Mouse (Mus musculus): ENCODE data around the gene Vmn1r220. TPM values are rescaled to one million over a fixed set of nuclear protein-coding genes. Genes with fewer than 3 reads are reported as not detected.
"Not testable (repeated sequence)": the region's sequence is repeated elsewhere in the genome, so short reads cannot be mapped to it uniquely, and the experiment has no call there.

Gene Vmn1r220
- not detected for total RNA-seq (2021)
- long read RNA-seq, experiment 1, result 0 reads
- long read RNA-seq, experiment 2, result 0 reads

DNA sequence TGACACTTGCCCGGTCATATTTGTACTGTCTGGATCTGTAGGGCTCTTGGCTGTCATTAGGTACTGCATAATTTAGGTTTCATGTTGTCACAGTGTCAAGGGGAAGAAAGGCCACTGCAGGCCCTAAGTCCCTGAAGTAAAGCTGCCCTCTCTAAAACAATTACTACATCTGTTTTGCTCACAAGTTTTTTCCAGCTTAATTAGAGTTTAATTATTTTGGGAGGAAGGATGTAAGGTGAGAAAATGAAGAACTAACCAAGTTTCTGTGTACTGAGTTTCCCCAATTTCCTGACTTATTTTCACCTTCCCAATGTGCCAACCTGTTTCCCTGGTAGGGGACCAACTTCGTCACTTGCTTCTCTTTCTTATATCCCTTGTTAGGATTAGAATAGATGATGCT, at the start of gene Vmn1r220:
Gene Vmn1r220, minus strand, starts transcription at position 101 of the 400 bp plus-strand sequence.
- DNase-seq, result no peak
- intact Hi-C loops (cut with DNase I), result no loop called here

DNA sequence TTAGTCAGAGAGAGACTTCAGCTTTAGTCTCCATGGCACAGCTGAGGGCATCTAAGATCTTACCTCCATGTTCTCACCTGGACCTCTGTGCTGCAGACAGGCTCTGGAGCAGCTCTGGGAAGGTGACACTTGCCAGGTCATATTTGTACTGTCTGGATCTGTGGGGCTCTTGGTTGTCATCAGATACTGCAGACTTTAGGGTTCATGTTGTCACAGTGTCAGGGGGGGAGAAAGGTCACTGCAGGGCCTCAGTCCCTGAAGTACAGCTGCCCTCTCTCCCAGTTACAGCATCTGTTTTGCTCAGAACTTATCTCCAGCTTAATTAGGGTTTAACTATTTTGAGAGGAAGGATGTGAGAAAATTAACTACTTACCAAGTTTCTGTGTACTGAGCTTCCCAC, 48.1 kb upstream of the Vmn1r220 start, which contains the start of gene Vmn1r222:
Gene Vmn1r222, minus strand, starts transcription at position 101 of the 400 bp plus-strand sequence.
- not testable (repeated sequence) for DNase-seq

DNA sequence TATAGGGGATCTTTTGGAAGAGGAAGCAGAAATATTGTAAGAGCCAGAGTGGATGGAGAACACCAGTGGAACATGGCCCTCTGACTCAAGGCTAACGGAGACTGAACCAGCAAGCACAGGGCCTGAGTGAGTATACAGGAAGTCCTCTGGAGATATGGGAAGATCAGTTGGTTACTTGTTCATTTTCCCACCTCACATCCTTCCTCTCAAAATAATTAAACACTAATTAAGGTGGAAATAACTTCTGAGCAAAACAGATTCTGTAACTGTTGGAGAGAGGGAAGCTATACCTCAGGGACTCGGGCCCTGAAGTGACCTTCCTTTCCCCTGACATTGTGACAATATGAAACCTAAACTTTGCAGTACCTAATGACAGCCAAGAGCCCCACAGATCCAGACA, 26.1 kb upstream of the Vmn1r220 start, which contains the start of gene Vmn1r221:
Gene Vmn1r221, plus strand, starts transcription at position 301 of the 400 bp plus-strand sequence.
- intact Hi-C loops (cut with DNase I), result not testable (repeated sequence)

More for the DNA sequence above, 48.1 kb upstream of the Vmn1r220 start, which contains the start of gene Vmn1r222:
- intact Hi-C loops (cut with DNase I), result not testable (repeated sequence)

DNA sequence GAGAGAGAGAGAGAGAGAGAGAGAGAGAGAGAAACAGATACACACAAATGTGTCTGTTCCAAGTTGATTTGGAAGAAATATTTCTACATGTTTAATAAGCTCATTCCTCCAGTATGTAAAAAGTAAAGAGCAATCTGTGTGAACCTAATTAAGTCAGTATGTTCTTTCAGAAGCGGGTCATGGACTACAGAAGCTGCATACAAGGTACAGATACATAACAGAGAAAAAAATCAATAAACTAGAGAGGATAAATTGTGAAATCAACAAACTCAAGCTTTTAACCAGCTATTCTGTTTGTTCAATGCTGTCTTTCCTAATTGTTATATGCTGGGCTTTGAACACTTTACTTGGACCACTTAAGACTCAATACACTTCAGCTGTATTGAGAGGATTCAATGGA, 16.1 kb upstream of the Vmn1r220 start:
- intact Hi-C loops (cut with DNase I); DNase-seq: not testable (repeated sequence)

More for the DNA sequence above, 26.1 kb upstream of the Vmn1r220 start, which contains the start of gene Vmn1r221:
- not testable (repeated sequence) for DNase-seq

DNA sequence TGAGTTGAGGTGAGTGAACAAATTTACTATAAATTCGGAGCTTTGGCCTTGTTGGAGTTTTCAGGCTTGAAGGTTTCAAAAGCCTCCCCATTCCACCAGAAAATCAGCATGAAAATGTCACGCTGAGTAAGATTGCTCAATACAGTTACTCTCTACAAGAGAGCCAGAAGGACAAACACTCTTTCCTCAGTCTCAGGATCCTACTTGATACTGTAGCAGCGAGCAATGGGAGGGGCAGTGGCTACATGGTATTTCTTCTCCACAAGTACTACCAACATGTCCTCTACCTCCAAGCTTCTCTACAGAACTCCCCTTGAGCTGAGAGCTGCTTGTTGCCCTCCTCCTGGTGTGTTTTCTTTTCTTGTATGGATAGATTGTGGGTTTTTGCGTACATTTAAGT, 21.3 kb downstream of the Vmn1r220 start:
- intact Hi-C loops (cut with DNase I); DNase-seq: not testable (repeated sequence)

DNA sequence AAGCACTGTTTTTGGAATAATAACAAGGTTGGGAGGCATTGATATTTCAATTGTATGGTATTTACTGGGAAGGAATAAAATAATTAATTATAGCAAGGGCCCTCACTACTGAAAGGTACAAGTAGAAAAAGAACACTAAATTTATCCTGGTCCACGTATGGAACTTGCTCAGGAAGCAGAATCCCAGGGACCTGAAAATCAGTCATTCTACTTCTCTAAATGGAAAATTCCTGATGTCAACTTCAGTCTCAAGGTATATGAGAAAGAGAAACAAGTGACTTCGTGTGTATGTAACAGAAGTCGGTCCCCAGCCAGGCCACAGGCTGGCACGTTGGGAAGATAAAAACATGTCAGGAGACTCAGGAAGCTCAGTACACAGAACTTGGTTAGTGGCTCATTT, 28.8 kb downstream of the Vmn1r220 start, which contains the start of gene Vmn1r219:
Gene Vmn1r219, plus strand, starts transcription at position 301 of the 400 bp plus-strand sequence.
- DNase-seq, result no peak
- intact Hi-C loops (cut with DNase I), result no loop called here

DNA sequence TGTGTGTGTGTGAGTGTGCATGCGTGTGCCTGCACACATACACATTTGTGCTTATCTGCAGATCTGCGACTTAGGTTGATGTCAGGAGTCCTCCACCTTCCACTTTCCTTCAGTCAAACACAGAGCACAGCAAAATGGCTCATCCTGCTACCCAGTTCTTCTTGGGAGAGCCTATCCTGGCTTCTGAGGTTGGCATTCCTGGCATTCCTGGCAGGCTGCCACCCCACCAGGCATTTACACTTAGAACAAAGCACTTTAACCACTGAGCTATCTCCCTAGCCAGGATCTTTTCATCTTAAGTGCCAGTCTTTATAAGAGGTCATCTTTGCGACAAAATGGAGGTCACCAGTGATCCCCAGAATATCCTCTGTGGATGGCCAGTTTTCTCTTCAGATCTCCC, 29.9 kb downstream of the Vmn1r220 start:
- intact Hi-C loops (cut with DNase I), result no loop called here
- no peak for DNase-seq

DNA sequence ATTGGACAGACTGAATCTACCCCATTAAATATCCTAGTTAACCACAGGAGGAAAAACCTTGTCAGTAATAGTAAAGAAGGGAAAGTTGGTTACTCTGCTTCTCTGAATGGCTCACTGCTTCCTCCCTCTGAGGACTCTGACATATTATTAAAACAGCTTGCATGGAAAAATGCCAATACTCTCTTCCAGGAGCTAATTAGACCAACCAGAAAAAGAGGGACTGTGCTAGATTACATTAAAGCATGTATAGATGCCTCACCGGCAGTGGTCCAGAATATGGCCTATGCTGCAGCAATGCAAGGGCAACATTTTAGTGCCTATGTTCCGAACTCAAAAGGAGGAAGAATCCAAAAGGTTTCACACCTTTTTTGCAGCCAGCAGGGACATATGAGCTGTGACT, 48.9 kb downstream of the Vmn1r220 start:
- DNase-seq, result no peak
- intact Hi-C loops (cut with DNase I), result no loop called here

DNA sequence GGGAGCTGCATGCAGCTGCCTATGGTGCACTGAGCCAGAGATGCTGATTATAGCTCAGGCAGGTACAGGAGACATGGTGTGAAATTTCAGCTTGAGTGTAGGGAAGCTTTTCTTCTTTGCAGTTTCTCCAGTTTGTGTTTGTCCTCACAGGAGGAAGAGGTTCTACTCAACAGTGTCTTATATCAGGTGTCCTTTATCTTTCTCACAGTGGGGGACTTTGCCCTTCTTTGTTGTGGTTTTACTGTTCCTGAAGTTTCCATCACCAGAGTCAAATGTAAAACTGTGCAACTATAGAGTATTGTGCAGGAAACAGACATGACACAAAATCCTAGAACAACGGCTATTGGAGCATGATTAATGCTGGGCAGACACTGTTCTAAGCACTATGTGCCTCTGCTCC, 54.3 kb downstream of the Vmn1r220 start:
- intact Hi-C loops (cut with DNase I), result no loop called here
- no peak for DNase-seq

DNA sequence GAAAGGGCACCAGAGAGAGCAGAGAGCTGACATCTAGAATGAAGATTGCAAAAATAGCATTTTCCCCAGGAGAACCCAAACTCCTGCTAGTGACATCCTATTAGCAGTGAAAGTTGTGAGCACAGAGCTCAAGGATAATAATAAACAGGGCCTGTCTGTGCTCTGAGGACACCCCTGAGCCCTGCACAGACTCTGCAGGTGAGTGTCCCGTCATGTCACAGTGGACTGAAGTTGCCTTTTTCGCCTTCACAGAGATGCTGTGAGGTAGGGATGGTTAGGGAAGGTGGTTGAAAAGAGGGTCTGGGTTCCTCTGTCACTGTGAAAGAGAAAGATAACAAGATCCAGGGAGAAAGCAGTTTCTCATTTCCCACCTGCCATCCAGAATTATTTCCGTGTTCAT, 54.7 kb downstream of the Vmn1r220 start, which contains the start of gene Vmn1r218:
Gene Vmn1r218, plus strand, starts transcription at position 57 of the 400 bp plus-strand sequence.
- no peak for DNase-seq
- intact Hi-C loops (cut with DNase I), result no loop called here

Other genes with a start within 250 kb of the Vmn1r220 start
- gene Vmn1r213, start 180.3 kb downstream of the Vmn1r220 start, total RNA-seq (2021), result not detected
- gene Vmn1r214, start 157.6 kb downstream of the Vmn1r220 start, total RNA-seq (2021), result not detected
- gene Vmn1r215, start 120.0 kb downstream of the Vmn1r220 start, total RNA-seq (2021), result not detected
- gene Vmn1r217, start 69.7 kb downstream of the Vmn1r220 start, total RNA-seq (2021), result not detected
- gene Vmn1r218, start 54.8 kb downstream of the Vmn1r220 start, total RNA-seq (2021), result not detected
- not detected for gene Vmn1r219, start 28.7 kb downstream of the Vmn1r220 start, total RNA-seq (2021)
- gene Vmn1r221, start 26.2 kb upstream of the Vmn1r220 start, total RNA-seq (2021), result not detected
- gene Vmn1r222, start 48.0 kb upstream of the Vmn1r220 start, total RNA-seq (2021), result not detected
- gene Vmn1r223, start 59.2 kb upstream of the Vmn1r220 start, total RNA-seq (2021), result not detected
- 10 to 100 TPM in 1 of 2 experiments, 1 to 10 TPM in 1; 8.4 to 11.1 TPM for gene Zfp322a, start 181.2 kb upstream of the Vmn1r220 start, total RNA-seq (2021)
- 1 to 10 TPM; 3.2 to 3.3 TPM for gene Abt1, start 235.9 kb upstream of the Vmn1r220 start, total RNA-seq (2021)